Mouse (Mus musculus): ENCODE measurements around the gene Elf2. TPM values are rescaled to one million over a fixed set of nuclear protein-coding genes. Genes with fewer than 3 reads are reported as not detected.

The Elf2 gene
- polyA plus RNA-seq, 1 experiment: 18.2 TPM

- TF ChIP-seq USF1 (IDR thresholded peaks at IDR 0.05; ENCODE audit: low read depth) (no peak), E2F4 (IDR thresholded peaks at IDR 0.05; ENCODE audit: insufficient read depth) (no peak), MAX (IDR thresholded peaks at IDR 0.05; ENCODE audit: low read depth) (no peak), MYOG (IDR thresholded peaks at IDR 0.05; ENCODE audit: control insufficient read depth in 1 of 3, insufficient read depth in 1 of 3, insufficient read length in 2 of 3, low read depth in 2 of 3) (no peak), TCF12 (IDR thresholded peaks at IDR 0.05; ENCODE audit: insufficient read depth, poor library complexity, severe bottlenecking) (no peak), TCF3 (IDR thresholded peaks at IDR 0.05; ENCODE audit: insufficient read length, low read depth) (no peak), MYOD1 (IDR thresholded peaks at IDR 0.05; ENCODE audit: control insufficient read depth in 1 of 3, insufficient read length in 2 of 3, low read depth in 2 of 3) (no peak), REST (IDR thresholded peaks at IDR 0.05; ENCODE audit: insufficient read depth, insufficient read length) (no peak), POLR2AphosphoS2 (IDR thresholded peaks at IDR 0.05; ENCODE audit: insufficient read length, low read depth) (no peak), CEBPB (IDR thresholded peaks at IDR 0.05; ENCODE audit: insufficient read depth, poor library complexity, severe bottlenecking) (no peak), SRF (IDR thresholded peaks at IDR 0.05; ENCODE audit: control insufficient read depth, insufficient read length, low read depth) (no peak), POLR2A (IDR thresholded peaks at IDR 0.05; ENCODE audit: insufficient read length, low read depth) (no peak)
Observed at GRCm38 (mm10) chr3:51238515-51238914, 101.9 kb downstream of the Elf2 start.

GRCm38 (mm10) chr3:51234752-51235055, 105.8 kb downstream of the Elf2 start:
- H3ac ChIP-seq (ENCODE audit: control insufficient read depth, insufficient read length): no peak overlapping the region
- H3K36me3 ChIP-seq (ENCODE audit: control insufficient read depth, insufficient read depth): no peaks in the 10 kb centered on the region
- TF ChIP-seq POLR2A (IDR thresholded peaks at IDR 0.05; ENCODE audit: insufficient read length, low read depth) (no peak), TCF3 (IDR thresholded peaks at IDR 0.05; ENCODE audit: insufficient read length, low read depth) (no peak)
- H3K4me2 ChIP-seq (ENCODE audit: low read depth): no peak overlapping the region
- H3K27me3 ChIP-seq (ENCODE audit: control insufficient read depth, insufficient read depth, insufficient read length): no peaks in the 10 kb centered on the region
- H3K79me2 ChIP-seq (ENCODE audit: control insufficient read depth, insufficient read depth): peaks cover 48% of the 10 kb centered on the region
- no peak overlapping the region for H3K4me3 ChIP-seq

More at GRCm38 (mm10) chr3:51238515-51238914, 101.9 kb downstream of the Elf2 start:
- Histone ChIP-seq H3K4me2 (ENCODE audit: low read depth) (no peak overlapping the region), H3K36me3 (ENCODE audit: control insufficient read depth, insufficient read depth) (no peaks in the 10 kb centered on the region), H3K79me2 (ENCODE audit: control insufficient read depth, insufficient read depth) (peaks cover 23% of the 10 kb centered on the region), H3K27me3 (ENCODE audit: control insufficient read depth, insufficient read depth, insufficient read length) (no peaks in the 10 kb centered on the region), H3K4me3 (no peak overlapping the region), H3ac (ENCODE audit: control insufficient read depth, insufficient read length) (no peak overlapping the region)

- Histone ChIP-seq H3K4me3 (no peak overlapping the region), H3K27me3 (ENCODE audit: control insufficient read depth, insufficient read depth, insufficient read length) (no peaks in the 10 kb centered on the region), H3K4me2 (ENCODE audit: low read depth) (no peak overlapping the region), H3K79me2 (ENCODE audit: control insufficient read depth, insufficient read depth) (peaks cover 48% of the 10 kb centered on the region), H3ac (ENCODE audit: control insufficient read depth, insufficient read length) (no peak overlapping the region), H3K36me3 (ENCODE audit: control insufficient read depth, insufficient read depth) (no peaks in the 10 kb centered on the region)
- TF ChIP-seq POLR2AphosphoS2 (IDR thresholded peaks at IDR 0.05; ENCODE audit: insufficient read length, low read depth) (no peak), SRF (IDR thresholded peaks at IDR 0.05; ENCODE audit: control insufficient read depth, insufficient read length, low read depth) (no peak), MAX (IDR thresholded peaks at IDR 0.05; ENCODE audit: low read depth) (no peak), REST (IDR thresholded peaks at IDR 0.05; ENCODE audit: insufficient read depth, insufficient read length) (no peak), TCF3 (IDR thresholded peaks at IDR 0.05; ENCODE audit: insufficient read length, low read depth) (no peak), MYOG (IDR thresholded peaks at IDR 0.05; ENCODE audit: control insufficient read depth in 1 of 3, insufficient read depth in 1 of 3, insufficient read length in 2 of 3, low read depth in 2 of 3) (no peak), USF1 (IDR thresholded peaks at IDR 0.05; ENCODE audit: low read depth) (no peak), POLR2A (IDR thresholded peaks at IDR 0.05; ENCODE audit: insufficient read length, low read depth) (no peak), TCF12 (IDR thresholded peaks at IDR 0.05; ENCODE audit: insufficient read depth, poor library complexity, severe bottlenecking) (no peak), MYOD1 (IDR thresholded peaks at IDR 0.05; ENCODE audit: control insufficient read depth in 1 of 3, insufficient read length in 2 of 3, low read depth in 2 of 3) (no peak), CEBPB (IDR thresholded peaks at IDR 0.05; ENCODE audit: insufficient read depth, poor library complexity, severe bottlenecking) (no peak), E2F4 (IDR thresholded peaks at IDR 0.05; ENCODE audit: insufficient read depth) (no peak)
Observed at GRCm38 (mm10) chr3:51233918-51234751, 106.3 kb downstream of the Elf2 start.

GRCm38 (mm10) chr3:51233474-51233873, 107.0 kb downstream of the Elf2 start:
- no peak overlapping the region for H3K4me2 ChIP-seq (ENCODE audit: low read depth)
- peaks cover 47% of the 10 kb centered on the region for H3K79me2 ChIP-seq (ENCODE audit: control insufficient read depth, insufficient read depth)
- no peak overlapping the region for H3ac ChIP-seq (ENCODE audit: control insufficient read depth, insufficient read length)
- TF ChIP-seq REST (IDR thresholded peaks at IDR 0.05; ENCODE audit: insufficient read depth, insufficient read length) (no peak), POLR2A (IDR thresholded peaks at IDR 0.05; ENCODE audit: insufficient read length, low read depth) (no peak), E2F4 (IDR thresholded peaks at IDR 0.05; ENCODE audit: insufficient read depth) (no peak), USF1 (IDR thresholded peaks at IDR 0.05; ENCODE audit: low read depth) (no peak), MAX (IDR thresholded peaks at IDR 0.05; ENCODE audit: low read depth) (no peak), CEBPB (IDR thresholded peaks at IDR 0.05; ENCODE audit: insufficient read depth, poor library complexity, severe bottlenecking) (no peak), TCF3 (IDR thresholded peaks at IDR 0.05; ENCODE audit: insufficient read length, low read depth) (no peak), MYOG (IDR thresholded peaks at IDR 0.05; ENCODE audit: control insufficient read depth in 1 of 3, insufficient read depth in 1 of 3, insufficient read length in 2 of 3, low read depth in 2 of 3) (no peak), SRF (IDR thresholded peaks at IDR 0.05; ENCODE audit: control insufficient read depth, insufficient read length, low read depth) (no peak), POLR2AphosphoS2 (IDR thresholded peaks at IDR 0.05; ENCODE audit: insufficient read length, low read depth) (no peak), TCF12 (IDR thresholded peaks at IDR 0.05; ENCODE audit: insufficient read depth, poor library complexity, severe bottlenecking) (no peak), MYOD1 (IDR thresholded peaks at IDR 0.05; ENCODE audit: control insufficient read depth in 1 of 3, insufficient read length in 2 of 3, low read depth in 2 of 3) (no peak)
- H3K36me3 ChIP-seq (ENCODE audit: control insufficient read depth, insufficient read depth): no peaks in the 10 kb centered on the region
- no peaks in the 10 kb centered on the region for H3K27me3 ChIP-seq (ENCODE audit: control insufficient read depth, insufficient read depth, insufficient read length)
- H3K4me3 ChIP-seq: no peak overlapping the region
